Comparison of ENCODE assay signal across 28 mouse cellular contexts in genomic region chr2:45903350-45903749, GRCm38 (mm10).
"Had no signal": no experiment of that assay in that cellular context is flagged by ENCODE, and none has a peak within 500 bp of the region (broad histone marks: within the 10 kb centered on the region; RNA-seq: fewer than 3 reads in every experiment).

No protein-coding gene starts in this region.

- DNase-seq: gastrocnemius, postnatal 14 days; gastrocnemius, postnatal 36 days; heart, adult 11 months; heart, adult 2 months; heart, postnatal 14 days; heart, postnatal 36 days; kidney, adult 11 months; kidney, adult 2 months; kidney, adult 9 months; kidney, postnatal 14 days; kidney, postnatal 36 days; layer of hippocampus, adult 9-11 months; layer of hippocampus, postnatal 36 days; liver; liver, embryonic 13.5 days had no signal

- H3K9ac ChIP-seq: heart, embryonic 13.5 days; heart, embryonic 15.5 days; hindbrain, embryonic 13.5 days; hindbrain, embryonic 15.5 days; kidney, embryonic 15.5 days; limb, embryonic 12.5 days; liver, embryonic 13.5 days had no signal

- ATAC-seq: hindbrain, postnatal 0 days; intestine, embryonic 16.5 days had no signal

- H3K4me3 ChIP-seq: heart, adult 2 months; heart, embryonic 13.5 days; heart, embryonic 15.5 days; hindbrain, embryonic 13.5 days; hindbrain, embryonic 15.5 days; kidney, embryonic 15.5 days; left cerebral cortex, adult 2 months; limb, embryonic 10.5 days; limb, embryonic 12.5 days; liver, embryonic 13.5 days had no signal

- H3K4me2 ChIP-seq: heart, embryonic 11.5 days; heart, embryonic 13.5 days; heart, embryonic 15.5 days; hindbrain, embryonic 13.5 days; hindbrain, embryonic 15.5 days; kidney, embryonic 15.5 days; limb, embryonic 12.5 days; liver, embryonic 11.5 days; liver, embryonic 13.5 days had no signal

- H3K27ac ChIP-seq: heart, adult 2 months; heart, embryonic 13.5 days; heart, embryonic 15.5 days; hindbrain, embryonic 13.5 days; hindbrain, embryonic 15.5 days; hindbrain, postnatal 0 days; kidney, postnatal 0 days; left cerebral cortex, adult 2 months; limb, embryonic 10.5 days; limb, embryonic 12.5 days; liver, embryonic 13.5 days had no signal

- H3K9me3 ChIP-seq: heart, embryonic 13.5 days; heart, embryonic 15.5 days; hindbrain, embryonic 13.5 days; hindbrain, embryonic 15.5 days; kidney, embryonic 15.5 days; limb, embryonic 10.5 days; liver, embryonic 13.5 days had no signal

- H3K27me3 ChIP-seq: heart, embryonic 13.5 days; heart, embryonic 15.5 days; hindbrain, embryonic 13.5 days; hindbrain, embryonic 15.5 days; kidney, embryonic 15.5 days; limb, embryonic 12.5 days; liver, embryonic 13.5 days had no signal

- H3K4me1 ChIP-seq: heart, embryonic 13.5 days; heart, embryonic 15.5 days; hindbrain, embryonic 13.5 days; hindbrain, embryonic 15.5 days; kidney, embryonic 15.5 days; limb, embryonic 10.5 days; liver, embryonic 13.5 days had no signal

- H3K36me3 ChIP-seq: heart, embryonic 13.5 days; heart, embryonic 15.5 days; hindbrain, embryonic 13.5 days; hindbrain, embryonic 15.5 days; kidney, embryonic 15.5 days; limb, embryonic 10.5 days; limb, embryonic 12.5 days; liver, embryonic 13.5 days had no signal
